ENCODE assay signal across 8 mouse cellular contexts in the genomic region with DNA sequence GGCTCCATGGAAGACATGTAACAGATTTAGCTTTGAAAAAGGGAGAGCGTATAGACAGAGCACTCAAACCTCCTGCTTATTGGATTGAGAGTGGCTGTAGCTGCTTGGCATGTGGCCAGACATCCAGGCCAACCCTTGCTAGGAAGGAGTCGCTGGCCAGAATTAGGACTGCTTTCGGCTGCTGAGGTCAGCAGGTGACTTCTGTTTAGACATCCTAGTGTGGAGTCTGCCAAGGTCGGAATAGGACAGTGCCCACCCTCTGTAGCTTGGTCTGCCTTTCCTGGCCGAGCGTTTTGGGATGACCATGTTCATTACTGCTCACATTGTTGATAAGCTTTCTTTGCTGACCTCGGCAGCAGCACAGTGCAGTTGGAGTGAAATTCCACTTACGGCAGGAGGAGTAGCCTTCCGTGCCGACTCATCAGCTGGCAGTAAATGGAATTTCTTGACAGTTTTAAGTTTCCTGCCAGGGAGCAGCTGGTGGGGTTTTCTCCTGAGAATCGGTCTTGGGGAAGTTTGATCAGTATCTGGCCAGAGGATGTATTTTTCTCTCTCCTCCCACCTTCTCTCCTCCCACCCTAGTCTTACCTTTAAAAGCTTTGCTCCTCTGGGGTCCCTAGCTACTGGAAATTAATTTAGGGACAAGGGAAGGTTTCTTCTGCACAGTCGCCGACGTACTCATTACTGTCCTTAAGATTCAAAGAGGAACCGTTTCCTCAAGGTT.
DNase-seq lines count a peak whose midpoint lies in the region; ATAC-seq lines count a peak whose summit lies in the region.

No protein-coding gene starts in this region.

- peak; percentile 20 for DNase-seq in adrenal gland, adult 2 months
- DNase-seq in heart, postnatal 36 days: peak; percentile 44 to 47
- DNase-seq in lung, postnatal 25 days (ENCODE audit: low spot score): peak; percentile 29
- no peak for DNase-seq in spleen, adult 18-20 months
- no peak for DNase-seq in spleen, adult 12 weeks (ENCODE audit: low spot score)

- no peaks in the 10 kb centered on the region for H3K9me3 ChIP-seq in hindbrain, embryonic 15.5 days
- no peaks in the 10 kb centered on the region for H3K9me3 ChIP-seq in hindbrain, embryonic 12.5 days (replicated peaks)
- H3K9me3 ChIP-seq in forebrain, embryonic 15.5 days: no peaks in the 10 kb centered on the region

- H3K27ac ChIP-seq in hindbrain, embryonic 15.5 days (replicated peaks): peak overlapping the region; percentile 61; the same call in 1 of the 2 replicates
- no peak overlapping the region for H3K27ac ChIP-seq in hindbrain, embryonic 12.5 days
- peak overlapping the region; percentile 79 for H3K27ac ChIP-seq in forebrain, embryonic 15.5 days (replicated peaks)

- 55% methylated on average over 15 of the region's 15 CpGs for WGBS in hindbrain, embryonic 15.5 days
- WGBS in hindbrain, embryonic 12.5 days: 79% methylated on average over 15 of the region's 15 CpGs
- 41% methylated on average over 15 of the region's 15 CpGs for WGBS in forebrain, embryonic 15.5 days

- H3K4me1 ChIP-seq in hindbrain, embryonic 15.5 days (replicated peaks): peaks cover 11% of the 10 kb centered on the region
- H3K4me1 ChIP-seq in hindbrain, embryonic 12.5 days: peaks cover 5% of the 10 kb centered on the region; the same call in 1 of the 2 replicates
- peaks cover 12% of the 10 kb centered on the region for H3K4me1 ChIP-seq in forebrain, embryonic 15.5 days

- H3K4me2 ChIP-seq in hindbrain, embryonic 15.5 days: 0 out of 2 replicates have a peak overlapping the region, but pooled peaks have one; percentile 13
- no peak overlapping the region for H3K4me2 ChIP-seq in hindbrain, embryonic 12.5 days (replicated peaks)
- H3K4me2 ChIP-seq in forebrain, embryonic 15.5 days (replicated peaks): peak overlapping the region; percentile 6; the same call in 1 of the 2 replicates

- H3K36me3 ChIP-seq in hindbrain, embryonic 15.5 days: no peaks in the 10 kb centered on the region
- no peaks in the 10 kb centered on the region for H3K36me3 ChIP-seq in hindbrain, embryonic 12.5 days
- H3K36me3 ChIP-seq in forebrain, embryonic 15.5 days: no peaks in the 10 kb centered on the region

- no peak overlapping the region for H3K4me3 ChIP-seq in hindbrain, embryonic 15.5 days
- no peak overlapping the region for H3K4me3 ChIP-seq in hindbrain, embryonic 12.5 days
- H3K4me3 ChIP-seq in forebrain, embryonic 15.5 days: no peak overlapping the region

- H3K9ac ChIP-seq in hindbrain, embryonic 15.5 days: no peak overlapping the region
- no peak overlapping the region for H3K9ac ChIP-seq in hindbrain, embryonic 12.5 days
- H3K9ac ChIP-seq in forebrain, embryonic 15.5 days (replicated peaks): no peak overlapping the region

- intact Hi-C loops in heart, postnatal 36 days (cut with DNase I): no loop called here

- peak; percentile 74 for ATAC-seq in hindbrain, embryonic 15.5 days (ENCODE audit: low FRiP score, low read depth)
- ATAC-seq in hindbrain, embryonic 12.5 days (ENCODE audit: low FRiP score): no peak
- ATAC-seq in forebrain, embryonic 15.5 days (replicated peaks): peak; percentile 64

- no peaks in the 10 kb centered on the region for H3K27me3 ChIP-seq in hindbrain, embryonic 15.5 days
- no peaks in the 10 kb centered on the region for H3K27me3 ChIP-seq in hindbrain, embryonic 12.5 days
- no peaks in the 10 kb centered on the region for H3K27me3 ChIP-seq in forebrain, embryonic 15.5 days

Comparison
In these comparisons a context has a peak if more than half of its experiments do, and no peak if none do; other contexts are left out.
1. DNase-seq: peak in adrenal gland, adult 2 months (single experiment), heart, postnatal 36 days (2 of 2) and lung, postnatal 25 days (single experiment); none in spleen, adult 18-20 months (0 of 2) and spleen, adult 12 weeks (single experiment).